Mouse (Mus musculus) thymus, postnatal 14 days (tissue): ENCODE data around the gene Zfp429.
"Not testable (repeated sequence)": the region's sequence is repeated elsewhere in the genome, so short reads cannot be mapped to it uniquely, and the experiment has no call there.

ENCODE experiments used
- DNase-seq: peaks from one replicate; pipeline ENCODE4 v3.0.0; 2021

Zfp429 gene

DNA sequence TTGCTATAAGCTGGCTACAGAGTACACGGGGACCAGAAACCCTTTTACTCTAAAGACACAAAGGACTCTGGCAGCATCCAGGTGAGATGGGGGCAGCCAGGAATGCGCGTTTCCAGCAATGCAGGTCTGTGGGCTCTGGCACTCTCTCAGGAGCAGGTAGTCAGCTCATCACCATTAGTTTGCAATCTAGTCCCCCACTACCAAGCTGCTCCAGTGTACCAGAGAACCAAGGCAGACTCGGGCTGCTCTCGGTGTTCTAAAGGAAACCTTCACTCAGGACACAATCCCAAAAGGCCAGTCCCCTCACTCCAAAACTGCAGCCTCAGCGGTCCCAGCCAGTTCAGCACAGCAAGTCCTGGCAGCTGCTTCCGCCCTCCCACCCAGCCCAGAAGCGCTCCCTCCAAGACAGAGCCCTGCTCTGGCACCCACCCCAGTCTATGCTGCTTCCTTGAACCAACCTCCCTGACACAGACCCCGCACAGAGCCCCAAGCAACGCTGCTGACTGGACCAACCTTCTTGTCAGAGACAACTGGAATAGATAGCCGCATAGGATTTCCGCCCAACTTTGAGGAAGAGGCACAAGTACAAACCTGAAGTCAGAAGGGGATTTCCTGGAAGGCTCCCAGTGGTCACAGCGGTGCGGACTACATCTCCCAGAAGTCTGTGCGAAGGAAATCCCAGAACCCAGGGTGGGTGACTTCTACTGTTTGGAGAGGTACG lies at the start of gene Zfp429:
Zfp429 (minus strand) TSS at position 637 of the 721 bp plus-strand sequence.
- DNase-seq, result peak; percentile 78

DNA sequence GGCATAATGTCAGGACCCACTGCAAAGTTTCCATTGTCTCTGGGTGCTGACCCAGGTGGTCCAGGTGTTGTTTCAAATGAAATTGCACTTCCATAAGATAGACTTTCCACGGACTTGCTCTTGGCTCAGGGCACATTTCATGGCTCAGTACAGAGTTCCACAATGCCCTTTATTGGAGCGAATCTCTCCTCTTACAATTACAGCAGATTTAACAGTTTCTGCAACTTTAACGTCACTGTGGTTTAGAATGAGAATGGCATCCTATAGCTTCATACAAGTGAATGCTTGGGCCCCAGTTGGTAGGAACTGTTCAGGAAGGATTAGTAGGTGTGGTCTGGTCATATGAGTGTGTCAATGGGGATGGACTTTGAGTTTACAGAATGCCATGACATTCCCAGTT lies 37.5 kb upstream of the Zfp429 start:
- not testable (repeated sequence) for DNase-seq

DNA sequence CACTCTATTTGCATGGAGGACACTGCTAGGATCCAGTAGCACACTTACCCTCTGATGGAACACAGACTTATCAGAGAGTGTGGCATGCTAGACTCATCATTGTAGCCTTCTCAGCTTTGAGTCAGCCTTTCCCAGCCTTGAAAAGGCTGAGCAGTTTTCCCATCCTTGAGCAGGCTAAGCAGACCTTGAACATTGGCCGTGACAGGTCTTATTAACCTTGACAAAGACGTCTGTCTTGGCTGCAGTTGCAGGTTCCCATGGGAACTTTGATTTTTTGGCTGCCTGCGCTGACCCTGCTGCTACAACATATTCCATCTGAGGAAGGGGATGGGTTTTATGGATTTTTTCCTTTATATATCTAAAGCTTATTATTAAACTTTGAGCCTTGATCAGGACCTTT lies 28.5 kb upstream of the Zfp429 start:
- no peak for DNase-seq

DNA sequence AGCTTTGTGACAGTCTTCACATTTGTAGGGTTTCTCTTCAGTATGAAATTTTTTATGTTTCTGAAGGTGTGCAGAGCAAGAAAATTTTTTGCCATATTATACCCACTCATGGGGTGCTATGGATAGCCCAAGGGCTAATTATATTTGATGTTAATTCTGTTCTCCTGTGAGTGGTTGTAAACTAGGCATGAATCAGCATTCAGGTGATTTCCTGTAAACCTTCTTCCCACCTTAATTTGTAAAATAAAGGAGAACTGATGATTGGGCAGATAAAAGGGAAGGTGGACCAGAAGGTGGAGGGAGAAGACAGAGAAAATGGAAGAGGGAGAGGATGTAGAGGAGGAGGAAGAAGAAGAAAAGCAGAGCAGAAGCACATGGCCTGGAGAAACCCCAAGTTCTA lies 26.1 kb upstream of the Zfp429 start:
- not testable (repeated sequence) for DNase-seq

- not testable (repeated sequence) for DNase-seq
Observed at GRCm38 (mm10) chr13:67422532-67422931, 22.9 kb upstream of the Zfp429 start.

DNA sequence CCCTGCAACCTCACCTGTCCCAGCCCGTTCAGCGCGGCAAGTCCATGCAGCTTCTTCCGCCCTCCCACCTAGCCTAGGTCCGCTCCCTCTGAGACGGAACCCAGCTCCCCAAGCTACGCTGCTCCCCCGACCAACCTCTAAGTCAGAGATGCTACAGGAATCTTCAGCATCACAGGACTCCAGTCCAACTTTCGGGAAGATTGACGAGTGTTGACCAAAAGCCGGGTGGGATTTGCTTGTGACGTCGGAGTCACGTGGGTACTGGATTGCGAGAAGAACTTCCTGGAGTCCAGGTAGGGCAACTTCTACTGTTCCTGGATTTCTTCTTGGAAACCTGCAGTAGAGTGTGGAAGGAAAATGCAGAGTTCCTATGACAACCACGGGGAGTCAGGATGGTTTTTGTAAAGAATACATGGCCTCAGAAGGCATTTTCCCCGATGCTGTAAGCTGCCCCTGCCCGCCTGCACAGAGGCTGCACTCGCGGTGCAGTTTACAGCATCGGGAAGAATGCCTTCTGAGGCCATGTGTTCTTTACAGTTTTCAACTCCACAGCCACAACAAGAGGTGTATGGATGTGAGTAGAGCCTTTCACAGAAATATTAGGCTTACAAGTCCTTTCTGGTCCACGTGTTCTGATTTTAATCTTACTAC lies 21.7 kb upstream of the Zfp429 start, which contains the start of gene Zfp459:
Zfp459 (minus strand) TSS at position 212 of the 651 bp plus-strand sequence.
- DNase-seq, result peak; percentile 55

DNA sequence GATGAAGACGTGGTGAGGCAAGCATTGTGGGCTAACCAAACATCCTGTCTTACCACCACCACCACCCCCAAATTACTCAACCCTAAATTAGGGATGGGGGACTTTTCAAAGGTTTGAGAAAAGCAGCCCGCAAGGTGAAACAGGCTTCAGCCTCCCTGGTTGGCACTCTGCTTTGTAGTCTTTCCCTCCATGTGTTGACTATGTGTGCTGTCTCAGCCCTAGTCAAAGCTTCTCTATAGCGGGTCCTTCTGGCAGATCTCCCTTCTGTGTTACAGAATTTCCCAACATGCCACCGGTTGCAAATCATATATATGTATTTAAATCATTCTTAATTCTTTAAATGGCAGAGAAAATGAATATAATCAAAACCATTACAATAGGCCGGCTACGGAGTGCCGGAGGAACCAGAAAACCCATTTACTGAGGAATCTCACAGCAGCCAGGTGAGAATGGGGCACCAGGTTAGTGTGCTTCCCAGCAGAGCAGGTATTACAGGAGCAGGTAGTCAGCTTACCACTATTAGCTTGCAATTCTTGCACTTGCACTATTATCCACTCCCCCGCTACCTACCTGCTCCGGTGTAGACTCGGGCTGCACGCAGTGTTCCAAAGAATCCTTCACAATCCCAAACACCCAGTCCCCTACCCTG lies 21.1 kb upstream of the Zfp429 start:
- no peak for DNase-seq

GRCm38 (mm10) chr13:67416811-67417210 lies 17.2 kb upstream of the Zfp429 start:
- DNase-seq, result no peak

- no peak for DNase-seq
Observed at GRCm38 (mm10) chr13:67415759-67416158, 16.1 kb upstream of the Zfp429 start.

DNA sequence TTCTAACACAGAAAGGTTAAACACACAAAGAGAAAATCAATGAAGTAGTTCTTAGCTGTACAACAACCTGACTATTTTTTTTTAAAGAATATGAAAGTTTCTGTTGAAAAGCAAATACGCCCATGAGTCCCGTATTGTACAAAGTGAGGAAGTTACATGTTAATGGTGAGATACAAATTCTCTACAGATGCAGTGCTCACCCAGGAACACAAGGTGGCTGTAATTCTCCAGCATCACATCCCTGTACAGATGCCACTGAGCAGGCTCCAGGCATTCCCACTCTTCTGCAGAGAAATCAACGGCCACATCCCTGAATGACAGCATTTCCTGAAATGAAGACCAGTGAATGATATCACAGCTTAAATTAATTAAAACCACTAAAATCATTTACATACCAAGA lies 14.0 kb upstream of the Zfp429 start:
- not testable (repeated sequence) for DNase-seq

GRCm38 (mm10) chr13:67376255-67376654 lies 23.4 kb downstream of the Zfp429 start:
- not testable (repeated sequence) for DNase-seq

- DNase-seq, result peak; percentile 82
Observed at GRCm38 (mm10) chr13:67375050-67375911, 24.3 kb downstream of the Zfp429 start, which contains the start of the genes Gm28041 and Zfp456. TSS of gene Gm28041 (minus strand) at chr13:67375733. TSS of gene Zfp456 (minus strand) at chr13:67375810.

DNA sequence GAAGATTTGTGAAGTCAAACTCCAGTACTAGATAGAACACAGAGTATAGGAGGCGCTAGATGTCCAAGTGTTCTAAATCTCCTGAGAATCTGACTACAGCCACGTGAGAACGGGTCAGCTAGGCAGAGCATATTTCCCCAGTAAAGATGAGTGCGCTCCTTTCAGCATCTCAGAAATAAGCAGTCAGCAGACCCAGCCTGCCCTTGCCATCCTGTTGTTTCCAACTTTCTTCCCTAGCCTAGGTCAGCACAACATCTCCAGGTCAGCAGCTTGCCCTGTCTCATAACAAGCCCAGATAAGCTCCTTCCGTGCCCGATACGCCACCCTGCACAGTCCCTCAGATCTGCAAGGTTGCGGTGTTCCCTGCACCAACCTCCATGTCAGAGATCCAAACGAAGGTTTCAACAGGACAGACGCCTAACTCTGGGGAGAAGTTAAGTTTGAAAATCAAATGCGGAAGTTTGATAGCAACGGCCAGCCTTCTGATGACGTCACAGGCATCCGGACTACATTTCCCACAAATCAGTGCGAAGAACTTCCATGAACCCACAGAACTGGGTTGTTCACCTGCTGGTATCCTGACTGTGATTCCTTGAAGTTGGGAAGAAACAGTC lies 39.4 kb downstream of the Zfp429 start, which contains the start of the genes Gm28044 and Zfp953:
Gm28044 (minus strand) TSS at position 406 of the 614 bp plus-strand sequence.
Zfp953 (minus strand) TSS at position 475 of the 614 bp plus-strand sequence.
- DNase-seq, result peak; percentile 89

- DNase-seq, result no peak
Observed at GRCm38 (mm10) chr13:67351854-67352253, 47.8 kb downstream of the Zfp429 start.

DNA sequence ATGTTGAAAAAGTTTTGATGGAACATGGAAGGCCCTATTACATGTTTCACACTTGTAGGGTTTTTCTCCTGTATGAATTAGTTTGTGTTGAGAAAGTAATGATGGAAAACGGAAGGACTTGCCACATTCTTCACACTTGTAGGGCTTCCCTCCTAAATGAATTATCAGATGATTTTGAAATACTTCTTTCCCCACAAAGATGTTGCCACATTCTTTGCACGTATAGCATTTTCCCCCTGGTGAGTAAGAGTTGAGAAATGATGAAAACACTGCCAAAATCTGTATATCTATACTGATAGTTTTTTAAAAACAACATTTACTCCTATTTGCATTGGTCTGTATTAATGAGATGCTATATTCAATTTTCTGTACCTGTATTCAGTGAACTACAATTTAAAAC lies 56.2 kb downstream of the Zfp429 start:
- DNase-seq, result no peak
